Mouse (Mus musculus): ENCODE data around the gene Extl1.
"Not testable (repeated sequence)": the region's sequence is repeated elsewhere in the genome, so short reads cannot be mapped to it uniquely, and the experiment has no call there.

The Extl1 gene

DNA sequence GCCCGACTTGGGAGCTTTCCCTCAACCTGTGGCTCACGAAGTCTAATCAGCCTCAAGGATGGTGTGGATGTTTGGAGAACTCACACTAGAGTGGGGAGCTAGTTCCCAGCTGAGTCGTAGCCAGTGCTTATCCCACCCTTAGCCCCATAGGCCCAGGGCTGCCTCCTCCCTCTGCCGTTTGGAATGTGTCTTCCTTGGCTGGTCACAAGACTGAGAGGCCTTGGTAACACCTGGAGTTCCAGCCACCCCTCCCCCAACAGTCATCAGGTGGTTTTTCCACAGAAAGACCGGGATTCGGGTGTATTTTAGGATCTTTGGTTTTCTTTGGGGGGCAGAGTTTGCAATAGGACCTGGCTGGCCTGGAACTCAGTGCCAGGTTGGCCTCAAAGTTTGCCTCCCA, 33.0 kb downstream of the Extl1 start:
- no peak for DNase-seq

DNA sequence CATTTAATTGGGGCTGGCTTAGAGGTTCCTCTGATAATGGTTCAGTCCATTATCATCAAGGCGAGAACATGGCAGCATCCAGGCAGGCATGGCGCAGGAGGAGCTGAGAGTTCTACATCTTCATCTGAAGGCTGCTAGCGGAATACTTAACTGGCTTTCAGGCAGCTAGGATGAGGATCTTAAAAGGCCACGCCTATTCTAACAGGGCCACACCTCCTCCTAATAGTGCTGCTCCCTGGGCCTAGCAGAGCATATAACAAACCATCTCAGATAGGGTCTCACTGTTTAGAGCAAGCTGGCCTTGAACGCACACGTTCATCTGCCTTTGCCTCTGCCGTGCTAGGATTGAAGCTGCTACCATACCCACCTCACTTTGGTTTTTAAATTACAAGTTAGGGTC, 33.8 kb downstream of the Extl1 start:
- no peak for DNase-seq

DNA sequence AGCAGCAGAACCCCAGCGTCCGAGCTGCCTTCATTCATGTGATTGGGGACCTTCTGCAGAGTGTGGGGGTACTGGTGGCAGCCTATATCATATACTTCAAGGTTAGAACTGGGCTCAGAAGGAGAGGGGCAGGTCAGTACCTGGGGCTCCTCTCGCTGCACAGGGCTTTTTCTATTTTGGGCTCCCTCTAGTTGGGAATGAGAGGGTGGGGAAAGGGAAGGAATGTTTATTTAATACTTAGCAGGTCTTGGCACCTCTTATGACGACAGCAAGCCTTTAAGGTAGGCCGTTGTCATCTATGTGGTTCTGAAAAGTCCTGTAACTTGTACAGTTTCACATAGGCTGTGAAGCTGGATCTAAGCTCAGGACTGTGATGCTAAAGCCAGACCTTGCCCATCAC, 35.1 kb downstream of the Extl1 start:
- no peak for DNase-seq

DNA sequence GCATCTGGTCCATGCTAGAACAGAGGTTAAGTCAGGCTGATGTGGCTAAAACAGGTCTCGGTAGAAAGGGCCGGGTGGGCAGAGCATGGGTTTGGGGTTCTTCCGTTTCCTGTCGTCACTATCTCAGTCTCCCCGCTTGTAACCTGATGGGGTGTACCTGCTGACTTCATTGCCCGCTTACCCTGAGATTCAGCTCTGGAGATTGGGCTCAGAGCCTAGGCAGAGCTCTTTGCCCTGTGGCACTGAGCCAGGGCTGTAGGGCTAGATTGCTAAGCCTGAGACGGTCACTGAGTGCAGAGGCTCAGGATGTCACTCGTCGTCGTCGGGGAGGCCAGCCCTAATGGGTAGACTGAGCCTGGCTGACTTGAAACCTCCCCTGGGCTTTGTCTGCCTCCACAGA, 35.6 kb downstream of the Extl1 start:
- peak; percentile 46 for DNase-seq

DNA sequence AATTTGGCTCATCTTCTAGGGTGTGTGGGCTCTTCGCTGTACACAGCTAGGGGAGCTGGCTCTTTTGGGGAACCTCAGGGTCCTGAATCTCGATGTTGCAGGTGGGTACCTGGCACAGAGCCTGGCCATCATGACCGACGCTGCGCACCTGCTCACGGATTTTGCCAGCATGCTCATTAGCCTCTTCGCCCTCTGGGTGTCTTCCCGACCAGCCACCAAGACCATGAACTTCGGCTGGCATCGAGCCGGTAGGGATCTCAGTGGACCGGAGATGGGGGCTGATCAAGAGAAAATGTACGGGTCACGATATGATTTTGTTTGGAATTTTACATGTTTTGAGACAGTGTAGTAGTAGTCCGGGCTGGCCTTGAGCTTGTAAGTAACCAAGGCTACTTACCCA, 37.8 kb downstream of the Extl1 start:
- no peak for DNase-seq

DNA sequence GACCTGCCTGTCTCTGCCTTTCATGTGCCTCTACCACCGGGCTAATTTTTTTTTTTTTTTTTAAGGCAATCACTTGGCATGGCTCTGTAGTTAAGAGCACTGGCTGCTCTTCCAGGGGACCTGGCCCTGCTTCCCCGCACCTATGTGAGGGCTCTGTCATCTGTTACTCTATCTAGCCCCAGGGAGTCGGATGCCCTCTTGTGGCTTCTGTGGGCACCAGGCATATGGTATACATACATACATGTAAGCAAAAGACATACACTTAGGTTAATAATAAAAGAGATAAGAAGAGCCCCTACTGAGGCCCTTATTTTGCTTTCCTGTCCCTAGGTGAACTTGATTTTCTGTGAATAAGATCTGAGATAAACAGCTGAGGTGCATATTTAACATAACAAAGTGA, 39.0 kb downstream of the Extl1 start:
- DNase-seq, result no peak

DNA sequence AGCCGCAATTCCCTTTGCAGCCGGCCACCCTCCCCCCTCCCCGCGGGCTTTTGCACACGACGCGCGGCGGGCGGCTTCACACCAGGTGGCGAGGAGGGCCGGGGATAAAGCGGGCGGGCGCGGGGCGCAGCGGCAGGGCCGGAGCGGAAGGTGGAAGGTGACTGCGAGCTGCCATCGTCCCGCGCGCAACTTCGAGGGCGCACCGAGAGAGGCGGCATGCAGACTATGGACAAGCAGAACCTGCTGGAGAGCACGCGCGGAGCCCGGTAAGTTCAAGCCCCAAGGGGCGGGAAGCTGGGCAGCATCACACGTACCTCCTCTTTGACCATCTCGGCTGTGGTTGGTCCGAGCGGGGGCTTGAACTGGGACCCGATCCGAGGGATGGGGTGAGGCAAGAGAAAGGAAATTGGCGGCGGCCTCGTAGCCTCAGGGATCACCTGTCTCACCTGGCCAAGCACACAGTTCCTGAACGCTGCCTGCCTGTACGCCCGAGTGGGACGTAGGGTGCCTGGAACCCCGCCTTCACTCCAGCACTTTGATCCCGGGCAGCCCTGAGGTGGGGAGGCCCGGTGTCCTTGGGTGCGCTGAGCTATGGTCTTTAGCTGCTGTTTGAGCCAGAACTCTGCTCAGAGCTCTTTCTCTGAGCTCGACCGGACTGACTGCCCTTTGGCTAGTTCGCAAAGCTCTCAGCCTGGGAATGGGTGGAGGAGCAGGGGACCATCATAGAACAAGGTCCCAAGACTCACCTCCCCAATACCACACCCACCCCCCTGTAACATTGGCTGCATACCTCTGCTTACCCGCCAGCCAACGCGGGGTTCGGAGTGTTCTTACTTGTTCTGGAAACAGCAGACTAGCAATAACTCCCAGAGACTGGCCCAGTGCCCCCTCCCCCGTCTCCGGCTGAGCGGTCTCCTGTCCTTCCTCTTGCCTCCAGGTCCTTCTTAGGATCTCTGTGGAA, 40.3 kb downstream of the Extl1 start, which contains the start of gene Slc30a2:
Gene Slc30a2 (plus strand): TSS at position 111 of the 961 bp plus-strand sequence.
- DNase-seq, result no peak

DNA sequence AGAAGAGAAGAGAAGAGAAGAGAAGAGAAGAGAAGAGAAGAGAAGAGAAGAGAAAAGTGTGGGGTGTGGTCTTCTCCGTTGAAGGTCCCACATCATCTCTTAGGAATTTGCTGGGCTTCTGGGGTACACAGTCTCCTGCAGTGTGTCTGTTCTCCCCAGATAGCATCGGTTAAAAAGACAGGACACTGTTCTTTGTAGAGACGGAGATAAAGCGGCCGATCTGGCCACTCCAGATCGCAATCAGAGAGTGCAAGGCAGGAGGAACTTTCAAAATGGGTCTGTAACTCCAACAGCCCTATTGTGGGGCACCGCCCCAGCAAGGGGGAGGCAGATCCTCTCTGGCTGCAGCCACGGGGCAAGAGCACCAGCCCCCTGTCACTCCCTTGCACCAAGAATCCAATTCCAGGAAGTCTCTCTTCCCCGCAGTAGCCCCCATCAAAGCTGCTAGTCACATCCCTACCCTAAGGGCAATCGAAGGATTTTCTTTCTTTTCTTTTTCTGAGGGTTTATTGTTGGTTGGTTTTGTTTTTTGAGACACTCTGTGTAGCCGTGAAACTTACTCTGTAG, 41.4 kb downstream of the Extl1 start:
- no peak for DNase-seq

DNA sequence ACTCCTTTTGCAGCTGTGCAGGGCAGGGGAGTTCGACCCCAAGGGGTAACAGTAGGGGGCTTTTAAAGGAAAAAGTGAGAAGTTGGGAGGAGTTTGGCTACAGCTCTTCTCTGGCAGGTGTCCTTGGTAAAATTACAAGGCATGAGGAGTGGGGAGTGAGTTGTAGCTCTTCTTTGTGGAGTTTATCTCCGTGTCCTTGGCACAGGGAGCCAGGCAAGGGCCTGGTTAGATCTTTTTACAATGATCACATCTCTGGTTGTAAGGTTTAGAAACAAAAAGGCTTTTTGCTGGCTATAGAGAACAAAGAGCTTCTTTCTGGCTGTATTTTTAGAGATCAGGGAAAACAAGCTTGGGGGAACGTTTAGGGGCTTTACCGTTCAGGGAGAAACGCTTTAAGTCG, 42.4 kb downstream of the Extl1 start:
- DNase-seq, result not testable (repeated sequence)

DNA sequence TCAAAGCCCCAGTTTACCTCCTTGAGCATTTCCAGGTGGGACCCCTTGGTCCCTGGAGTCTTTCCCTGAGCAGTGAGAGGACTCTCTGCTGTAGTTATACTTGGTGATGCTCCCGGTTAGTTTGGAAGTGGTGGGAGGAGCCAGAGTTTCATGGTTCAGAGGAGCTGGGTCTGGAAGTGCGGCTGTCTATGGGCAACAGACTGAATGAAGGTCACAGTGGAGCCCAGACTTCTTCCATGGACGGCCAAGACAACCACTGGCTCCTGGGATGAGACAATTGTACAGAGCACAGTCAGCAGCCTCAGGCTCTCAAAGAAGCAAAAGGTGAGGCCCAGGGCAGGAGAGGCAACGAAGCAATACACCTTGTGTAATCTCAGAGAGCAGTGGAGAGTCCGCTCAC, 53.4 kb downstream of the Extl1 start:
- DNase-seq, result no peak

DNA sequence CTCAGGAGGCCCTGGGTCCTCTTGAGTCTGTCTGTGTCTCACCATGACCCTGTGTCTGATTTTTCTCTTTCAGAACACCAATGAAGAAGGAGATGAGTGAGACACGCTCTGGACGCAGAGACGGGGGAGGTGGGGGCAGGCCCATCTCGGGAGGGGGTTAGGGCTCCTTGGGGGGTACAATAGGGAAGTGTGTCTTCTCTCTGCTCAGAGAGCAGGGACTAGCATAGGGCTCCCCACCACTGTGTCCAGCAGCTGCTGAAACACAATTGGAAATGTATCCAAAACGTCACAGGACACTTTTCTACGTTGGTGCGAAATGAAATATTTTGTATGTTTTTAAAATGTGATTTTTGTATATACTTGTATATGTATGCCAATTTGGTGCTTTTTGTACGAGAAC, 54.8 kb downstream of the Extl1 start:
- no peak for DNase-seq

DNA sequence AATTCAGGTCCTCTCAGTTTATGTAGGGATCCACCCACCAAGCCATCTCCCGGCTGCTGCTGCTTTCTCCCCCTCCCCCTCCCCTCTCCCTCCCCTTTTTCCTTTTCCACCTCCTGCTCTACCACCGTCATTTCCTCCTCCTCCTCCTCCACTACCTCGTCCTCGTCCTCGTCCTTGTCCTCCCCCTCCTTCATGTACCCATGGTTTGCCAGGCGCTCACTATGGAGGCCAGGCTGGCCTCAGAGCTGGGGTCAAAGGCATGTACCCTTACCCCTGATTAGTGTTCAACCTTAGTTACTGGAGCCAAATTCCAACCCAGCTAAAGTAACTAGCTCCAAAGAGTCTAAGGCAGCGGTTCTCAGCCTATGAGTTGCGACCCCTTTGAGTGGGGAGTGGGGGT, 55.5 kb downstream of the Extl1 start:
- DNase-seq, result no peak

DNA sequence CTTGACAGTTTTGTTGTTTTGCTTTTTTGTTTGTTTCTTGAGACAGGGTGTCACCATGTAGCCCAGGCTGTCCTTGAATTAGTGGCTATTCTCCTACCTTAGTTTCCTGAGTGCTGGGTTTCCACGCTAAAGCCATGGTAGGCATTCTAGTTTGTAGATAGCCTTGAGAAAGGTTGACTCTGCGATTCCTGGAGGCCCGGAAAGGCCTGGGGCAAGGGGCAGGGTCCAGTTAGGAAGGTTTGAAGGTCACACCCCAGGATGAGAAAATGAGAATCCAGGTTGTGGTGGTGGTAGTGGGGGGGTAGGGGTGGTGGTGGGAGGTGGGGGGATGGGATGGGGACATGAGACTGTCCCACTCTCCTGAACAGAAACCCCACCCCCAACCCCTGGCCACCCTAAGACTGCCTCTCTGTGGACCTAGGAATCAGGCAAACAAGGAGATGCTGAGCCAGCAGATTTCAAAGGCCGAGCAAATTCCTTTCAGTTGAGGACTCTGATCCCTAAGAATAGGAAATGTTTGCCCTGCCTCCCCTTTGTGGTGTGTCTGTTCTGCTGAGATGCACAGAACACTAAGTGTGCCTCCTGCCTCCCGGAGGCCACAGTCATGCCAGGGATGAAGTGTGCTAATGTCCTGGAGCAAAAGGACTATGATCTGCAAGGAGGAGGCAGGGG, 56.7 kb downstream of the Extl1 start:
- DNase-seq, result no peak

DNA sequence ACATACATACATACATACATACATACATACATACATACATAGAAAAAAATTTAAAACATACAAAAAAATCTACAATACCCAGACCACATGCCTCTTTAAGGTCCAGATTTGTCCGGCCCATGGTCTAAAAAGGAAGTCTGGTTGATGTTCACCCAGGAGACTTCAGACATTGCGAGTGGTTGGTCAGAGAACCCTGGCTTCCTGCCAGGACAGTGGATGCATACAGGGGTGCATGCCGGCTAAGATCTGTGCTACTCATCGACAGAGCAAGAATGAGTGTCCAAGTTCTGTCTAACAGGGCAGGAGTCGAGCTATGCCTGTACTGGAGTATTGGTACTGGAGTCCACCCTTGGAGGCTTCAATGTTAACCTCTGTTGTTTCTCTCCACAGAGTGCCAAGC, 59.0 kb downstream of the Extl1 start:
- DNase-seq, result no peak

DNA sequence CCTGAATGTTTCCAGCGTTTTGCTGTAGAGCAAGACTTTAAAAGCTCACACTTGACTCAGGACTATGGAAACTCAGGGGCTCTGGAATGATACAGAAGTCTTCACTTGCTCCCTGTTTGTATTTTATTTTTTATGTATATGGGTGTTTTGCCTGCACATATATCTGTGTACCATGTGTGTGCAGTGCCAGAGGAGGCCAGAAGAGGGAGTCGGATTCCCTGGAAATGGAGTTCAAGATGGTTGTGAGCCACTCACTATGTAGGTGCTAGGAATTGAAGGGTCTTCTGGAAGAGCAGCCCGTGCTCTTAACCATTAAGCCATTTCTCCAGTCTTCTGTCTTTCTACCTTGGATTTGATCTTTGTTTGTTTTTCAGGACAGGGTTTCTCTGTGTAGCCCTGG, 62.1 kb downstream of the Extl1 start:
- no peak for DNase-seq

DNA sequence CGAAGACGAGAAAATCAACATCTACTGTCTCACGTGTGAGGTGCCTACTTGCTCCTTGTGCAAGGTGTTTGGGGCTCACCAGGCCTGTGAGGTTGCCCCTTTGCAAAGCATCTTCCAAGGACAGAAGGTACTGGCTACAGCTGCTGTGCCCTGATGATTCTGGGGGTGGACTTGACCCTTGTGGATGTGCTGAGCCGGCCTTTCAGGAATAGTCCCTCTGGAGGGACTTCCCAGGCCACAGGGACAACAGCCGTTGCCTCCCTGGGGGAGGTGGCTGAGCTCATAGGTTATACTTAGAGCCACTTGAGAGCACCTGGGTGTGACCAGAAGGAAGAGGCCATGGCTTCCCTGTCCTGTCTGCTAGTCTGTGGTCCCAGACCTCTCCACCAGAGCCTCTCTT, 64.0 kb downstream of the Extl1 start:
- no peak for DNase-seq

DNA sequence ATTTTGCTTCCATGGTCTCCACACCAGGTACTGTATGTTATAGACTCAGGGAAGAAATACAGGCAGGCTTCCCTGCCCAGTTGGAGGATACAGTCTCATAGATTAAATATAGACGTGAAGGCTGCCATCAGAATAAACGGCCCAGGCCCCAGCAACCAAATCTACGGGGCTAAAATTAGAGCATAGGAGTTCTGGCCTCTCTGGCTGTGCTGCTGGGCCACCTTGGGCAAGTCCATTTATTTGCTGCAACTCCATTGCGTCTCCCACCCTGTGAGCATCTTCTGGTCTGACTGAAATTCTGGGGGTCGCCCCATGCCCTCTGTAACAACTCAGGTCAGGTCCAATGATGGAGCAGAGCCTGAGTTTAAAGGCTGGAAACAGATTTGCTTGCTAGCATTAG, 64.6 kb downstream of the Extl1 start:
- no peak for DNase-seq

DNA sequence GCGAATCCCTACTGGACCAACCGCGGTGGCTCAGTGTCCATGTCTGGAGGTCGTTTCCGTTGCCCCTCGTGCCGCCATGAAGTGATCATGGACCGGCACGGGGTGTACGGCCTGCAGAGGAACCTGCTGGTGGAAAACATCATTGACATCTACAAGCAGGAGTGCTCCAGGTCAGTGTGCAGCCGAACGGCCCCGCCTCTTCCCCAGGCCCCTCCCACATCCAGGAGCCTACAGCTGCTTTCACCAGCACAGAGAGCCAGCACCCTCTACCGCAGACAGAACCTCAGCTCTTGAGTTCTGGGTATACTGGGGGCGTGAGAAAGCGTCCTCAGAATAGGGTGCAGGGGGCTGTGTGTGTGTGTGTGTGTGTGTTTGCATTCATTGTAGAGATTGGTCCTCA, 67.3 kb downstream of the Extl1 start:
- no peak for DNase-seq

DNA sequence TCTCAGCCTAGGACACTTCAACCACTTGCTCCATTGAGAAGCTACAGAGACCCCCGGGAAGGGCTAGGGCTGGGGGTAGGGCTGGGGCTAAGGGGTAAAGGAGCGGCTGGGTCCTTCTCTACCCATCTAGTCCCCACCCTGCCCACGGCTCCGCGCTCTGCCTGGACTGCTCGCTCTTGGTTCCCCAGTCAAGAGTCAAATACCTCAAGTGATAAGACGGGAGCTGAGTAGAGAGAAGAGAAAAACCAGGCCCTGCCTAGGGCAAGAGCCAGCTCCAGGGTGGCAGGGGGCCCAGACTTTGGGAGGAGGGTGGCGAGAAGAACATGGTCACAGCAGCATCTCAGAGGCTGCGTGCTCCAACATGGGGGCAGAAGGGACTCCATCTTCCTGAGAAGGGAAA, 68.2 kb downstream of the Extl1 start:
- DNase-seq, result no peak

DNA sequence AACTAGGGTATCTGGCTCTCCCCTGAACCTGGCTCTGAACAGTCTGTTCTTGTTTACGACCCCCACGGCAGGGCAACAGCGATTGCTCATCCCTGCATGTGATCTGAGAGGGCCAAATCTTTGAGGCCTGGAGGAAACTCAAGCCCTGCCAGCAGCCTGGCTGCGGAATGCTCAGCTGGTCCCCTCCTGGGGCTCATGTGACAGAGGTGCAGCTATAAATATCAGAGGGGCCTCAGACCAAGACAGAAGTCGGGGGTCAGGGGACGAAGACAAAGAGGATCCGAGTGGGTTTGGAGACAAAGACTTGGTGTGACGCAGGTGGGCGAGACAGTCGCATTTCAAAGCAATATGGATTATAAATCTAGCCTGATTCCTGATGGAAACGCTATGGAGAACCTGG, 68.8 kb downstream of the Extl1 start, which contains the start of gene Trim63:
Gene Trim63 (plus strand): TSS at position 245 of the 400 bp plus-strand sequence.
- DNase-seq, result no peak

DNA sequence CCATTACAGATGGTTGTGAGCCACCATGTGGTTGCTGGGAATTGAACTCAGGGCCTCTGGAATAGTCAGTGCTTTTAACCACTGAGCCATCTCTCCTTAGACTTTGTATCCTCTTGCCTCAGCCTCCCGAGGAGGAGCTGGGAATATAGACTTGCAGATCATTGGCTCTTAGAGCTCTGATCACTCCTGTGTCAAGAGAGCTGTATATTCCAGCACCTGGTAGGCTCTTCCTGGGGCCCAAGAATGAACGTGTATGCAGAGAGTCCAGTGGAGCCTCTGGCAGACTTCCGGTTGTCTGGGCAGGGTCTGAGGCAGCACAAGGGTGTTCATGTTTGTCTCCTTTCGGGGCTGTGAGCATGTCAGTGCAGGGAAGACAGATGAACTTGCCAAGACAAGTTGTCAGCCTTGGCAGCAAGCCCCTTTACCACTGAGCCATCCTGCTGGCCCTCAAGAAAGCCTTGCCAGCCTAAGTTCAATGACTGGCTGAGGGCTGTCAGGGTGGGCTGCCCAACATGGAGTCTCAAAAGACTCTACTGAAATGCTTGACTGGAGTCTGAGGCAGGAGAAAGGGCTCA, 69.5 kb downstream of the Extl1 start:
- DNase-seq, result no peak

DNA sequence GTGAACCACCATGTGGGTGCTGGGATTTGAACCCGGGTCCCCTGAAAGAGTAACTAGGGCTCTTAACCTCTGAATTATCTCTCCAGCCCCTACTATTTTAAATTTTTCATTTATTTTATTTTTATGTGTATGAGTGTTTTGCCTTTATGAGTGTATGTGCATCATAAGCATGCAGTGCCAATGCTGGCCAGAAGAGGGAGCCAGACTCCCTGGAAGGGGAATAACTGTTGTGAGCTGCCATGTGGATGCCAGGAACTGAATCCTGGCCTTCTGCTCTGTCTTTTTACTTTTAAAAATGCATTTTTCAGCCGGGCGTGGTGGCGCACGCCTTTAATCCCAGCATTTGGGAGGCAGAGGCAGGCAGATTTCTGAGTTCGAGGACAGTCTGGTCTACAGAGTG, 70.7 kb downstream of the Extl1 start:
- DNase-seq, result no peak

DNA sequence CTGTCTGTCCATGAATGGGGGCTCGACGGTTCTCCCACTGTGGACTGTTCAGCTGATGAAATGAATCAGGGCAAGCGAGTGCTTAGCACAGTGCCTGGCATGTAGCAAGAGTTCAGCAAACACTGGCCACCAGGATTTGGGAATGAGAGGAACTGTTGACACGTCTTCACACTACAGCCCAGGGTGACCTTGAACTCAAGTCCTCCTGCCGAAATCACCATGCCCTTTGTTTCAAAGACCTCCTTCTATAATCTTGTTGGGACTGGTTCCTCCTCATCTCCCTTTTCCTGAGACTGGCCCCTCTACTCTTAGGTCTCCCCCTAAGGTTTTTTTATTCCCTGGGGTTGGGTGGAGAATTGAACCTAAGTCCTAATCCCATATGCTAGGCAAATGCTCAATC, 71.3 kb downstream of the Extl1 start:
- no peak for DNase-seq

DNA sequence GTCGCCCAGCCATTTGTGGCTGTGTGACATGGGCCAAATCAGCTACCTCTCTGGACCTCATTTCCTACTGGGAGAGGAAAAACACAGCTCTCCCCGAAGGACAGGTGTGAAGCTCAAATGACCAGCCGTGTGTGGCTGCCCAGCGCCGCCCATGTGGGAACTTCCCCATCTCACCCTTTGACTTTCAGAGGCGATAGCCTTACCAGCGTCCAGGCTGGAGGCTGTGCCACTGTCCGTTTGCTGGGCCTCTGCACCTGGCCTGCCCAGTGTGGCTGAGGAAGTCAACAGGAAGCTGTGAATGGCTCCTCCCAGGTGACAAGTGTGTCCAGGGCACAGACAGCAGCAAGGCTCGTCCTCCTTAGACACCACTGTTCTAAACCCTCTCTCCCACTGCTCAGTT, 71.9 kb downstream of the Extl1 start:
- no peak for DNase-seq
